Mouse (Mus musculus) liver, embryonic 14.5 days (tissue): Measurements from ENCODE around the gene Olfr1282. TPM values are rescaled to one million over a fixed set of nuclear protein-coding genes. Genes with fewer than 3 reads are reported as not detected.

Experiments
- ATAC-seq: fragments of 200-750 bp; cut with Nextera tagmentation; 2 replicates; pipeline ENCODE4 v1.8.0; 2017; ENCODE audit warnings: moderate number of reproducible peaks, mild to moderate bottlenecking, moderate library complexity; ENCODE audit not compliant: insufficient read depth
- DNase-seq, 3 experiments: peaks; one replicate each; pipeline ENCODE4 v3.0.0-alpha.2; 2012 to 2013; ENCODE audit warnings: low read depth in 3 of 3, low spot score in 3 of 3
- H3K27ac ChIP-seq: fragments of 300-500 bp; sonication (generic); 2 replicates; pipeline ENCODE4 v1.5.1; 2014; ENCODE audit warnings: moderate library complexity, mild to moderate bottlenecking, control low read depth, inconsistent platforms
- H3K27me3 ChIP-seq: fragments of 300-500 bp; sonication (generic); 2 replicates; pipeline ENCODE4 v1.6.1; 2014; ENCODE audit warnings: mild to moderate bottlenecking, low read length, moderate library complexity; ENCODE audit not compliant: control insufficient read depth, insufficient read depth
- H3K36me3 ChIP-seq: fragments of 300-500 bp; sonication (generic); replicated peaks from 2 replicates; pipeline ENCODE4 v1.6.1; 2014; ENCODE audit warnings: low read depth; ENCODE audit not compliant: control insufficient read depth, insufficient read depth
- H3K4me1 ChIP-seq, 2 experiments: fragments of 200-500 bp in 1 of 2; fragments of 300-500 bp in 1 of 2; sonication (generic) in 1 of 2; replicated peaks; 2 replicates each; pipeline ENCODE4 v1.6.1; 2012 to 2014; ENCODE audit warnings: antibody characterized with exemption in 1 of 2, inconsistent platforms in 1 of 2, low read length in 1 of 2; ENCODE audit not compliant: control insufficient read depth in 2 of 2, insufficient read depth in 2 of 2
- H3K4me2 ChIP-seq: fragments of 300-500 bp; sonication (generic); 2 replicates; pipeline ENCODE4 v1.6.1; 2014; ENCODE audit warnings: low read depth, mild to moderate bottlenecking, control low read depth, moderate library complexity
- H3K4me3 ChIP-seq, 2 experiments: fragments of 200-500 bp in 1 of 2; fragments of 300-500 bp in 1 of 2; sonication (generic) in 1 of 2; 2 replicates each; pipeline ENCODE4 v1.5.1; 2012 to 2014; ENCODE audit warnings: low read depth in 2 of 2, low read length in 2 of 2, mild to moderate bottlenecking in 2 of 2, control low read depth in 1 of 2, inconsistent platforms in 1 of 2, moderate library complexity in 1 of 2; ENCODE audit not compliant: insufficient read depth in 1 of 2
- H3K9ac ChIP-seq: fragments of 300-500 bp; sonication (generic); replicated peaks from 2 replicates; pipeline ENCODE4 v1.6.1; 2014; ENCODE audit warnings: mild to moderate bottlenecking, control low read depth, moderate library complexity
- H3K9me3 ChIP-seq: fragments of 300-500 bp; sonication (generic); 2 replicates; pipeline ENCODE4 v1.6.1; 2016; ENCODE audit warnings: low read length, mixed read lengths; ENCODE audit not compliant: control insufficient read depth
- CTCF ChIP-seq: IDR thresholded peaks from 2 replicates; pipeline ENCODE4 v1.5.1; 2016; ENCODE audit warnings: antibody characterized with exemption, low read depth, control low read depth
- EP300 ChIP-seq: IDR thresholded peaks from 2 replicates; pipeline ENCODE4 v1.6.1; 2016; ENCODE audit warnings: antibody characterized with exemption, low read depth
- polyA plus RNA-seq, 2 experiments: library from polyadenylated mRNA; depleted of rRNA in 1 of 2; stranded (reverse) in 1 of 2; unstranded in 1 of 2; fragments of >200 nt; fragmentation: Nextera tagmentation in 1 of 2; extraction: Ambion mirVana in 1 of 2; gene quantifications; 2 replicates each; pipeline versions ENCODE4 v1.2.1 to v1.2.3; 2012 to 2014

The Olfr1282 gene
- polyA plus RNA-seq, 2 experiments = not detected

DNA sequence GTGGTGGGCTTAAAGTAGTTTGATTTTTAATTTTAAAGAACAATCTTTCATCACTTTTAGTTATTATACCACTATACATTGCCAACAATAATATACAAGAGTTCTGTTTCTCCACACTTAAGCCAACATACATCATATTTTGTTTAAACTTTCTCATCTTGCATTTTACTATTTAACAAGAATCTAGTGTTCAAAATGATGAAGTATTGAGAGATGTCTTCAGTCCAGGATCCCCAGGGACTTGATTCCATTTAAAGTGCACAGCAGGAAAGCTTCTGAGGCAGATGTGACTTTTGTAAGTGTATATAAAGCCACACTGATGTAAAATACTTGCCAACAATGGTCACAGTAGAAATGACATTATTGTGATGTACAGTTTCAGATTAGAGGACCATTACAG, 22.2 kb downstream of the Olfr1282 start, which contains the start of gene Olfr1280:
Gene Olfr1280 (plus strand): TSS at position 301 of the 400 bp plus-strand sequence.
- H3K4me3 ChIP-seq = no peak within 1 kb of the TSS
- no peak within 1 kb of the TSS for H3K9ac ChIP-seq
- H3K36me3 ChIP-seq = no peaks in the 10 kb centered on the region
- H3K4me2 ChIP-seq = no peak within 1 kb of the TSS
- DNase-seq (no peak), ATAC-seq (no peak)
- no peaks in the 10 kb centered on the region for H3K9me3 ChIP-seq
- no peak for TF ChIP-seq EP300
- no peak for TF ChIP-seq CTCF
- H3K27me3 ChIP-seq = no peaks in the 10 kb centered on the region
- no peak within 1 kb of the TSS for H3K27ac ChIP-seq
- H3K4me1 ChIP-seq = no peaks in the 10 kb centered on the region

DNA sequence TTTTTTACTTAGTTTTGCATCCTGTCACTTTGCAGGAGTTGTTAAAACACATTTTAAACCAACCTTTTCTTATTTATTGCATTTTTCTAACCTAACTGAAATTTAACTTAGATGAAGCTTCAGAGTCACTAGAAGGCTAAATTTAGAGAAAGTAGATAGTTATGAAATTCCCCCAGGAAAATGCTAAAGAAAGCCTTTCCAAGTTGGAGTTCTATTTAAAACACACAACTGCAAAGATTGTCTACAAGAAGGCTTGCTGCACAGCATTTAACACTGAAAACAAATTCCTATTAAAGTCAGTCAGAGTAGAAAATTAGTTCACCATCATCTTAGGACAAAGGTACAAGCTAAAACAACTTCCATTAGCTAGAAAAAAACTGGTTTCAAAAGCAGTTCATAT, 35.5 kb downstream of the Olfr1282 start, which contains the start of gene Olfr1279:
Gene Olfr1279 (plus strand): TSS at position 262 of the 400 bp plus-strand sequence.
- Histone ChIP-seq H3K9me3 (no peaks in the 10 kb centered on the region), H3K4me2 (no peak within 1 kb of the TSS), H3K4me3 (no peak within 1 kb of the TSS), H3K4me1 (no peaks in the 10 kb centered on the region), H3K36me3 (no peaks in the 10 kb centered on the region), H3K27me3 (no peaks in the 10 kb centered on the region), H3K27ac (no peak within 1 kb of the TSS), H3K9ac (no peak within 1 kb of the TSS)
- no peak for DNase-seq
- TF ChIP-seq CTCF = no peak
- no peak for TF ChIP-seq EP300
- no peak for ATAC-seq

DNA sequence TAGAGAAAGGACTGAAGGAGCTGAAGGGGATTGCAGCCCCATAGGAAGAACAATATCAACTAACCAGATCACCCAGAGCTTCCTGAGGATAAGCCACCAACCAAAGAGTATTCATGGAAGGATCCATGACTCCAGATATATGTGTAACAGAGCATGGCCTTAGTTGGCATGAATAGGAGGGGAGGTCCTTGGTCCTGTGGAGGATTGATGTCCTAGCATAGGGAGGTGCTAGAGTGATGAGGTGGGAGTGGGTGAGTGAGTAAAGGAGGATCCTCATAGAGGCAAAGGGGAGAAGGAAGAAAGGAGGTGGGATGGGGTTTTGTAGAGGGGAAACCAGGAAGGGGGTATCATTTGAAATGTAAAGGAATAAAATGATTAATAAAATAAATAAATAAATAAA, 37.3 kb downstream of the Olfr1282 start:
- ATAC-seq = no peak
- Histone ChIP-seq H3K4me2 (no peak overlapping the region), H3K4me1 (no peaks in the 10 kb centered on the region), H3K27me3 (no peaks in the 10 kb centered on the region), H3K9ac (no peak overlapping the region), H3K4me3 (no peak overlapping the region), H3K27ac (no peak overlapping the region), H3K36me3 (no peaks in the 10 kb centered on the region), H3K9me3 (no peaks in the 10 kb centered on the region)
- TF ChIP-seq EP300 = no peak
- TF ChIP-seq CTCF = no peak
- no peak for DNase-seq

DNA sequence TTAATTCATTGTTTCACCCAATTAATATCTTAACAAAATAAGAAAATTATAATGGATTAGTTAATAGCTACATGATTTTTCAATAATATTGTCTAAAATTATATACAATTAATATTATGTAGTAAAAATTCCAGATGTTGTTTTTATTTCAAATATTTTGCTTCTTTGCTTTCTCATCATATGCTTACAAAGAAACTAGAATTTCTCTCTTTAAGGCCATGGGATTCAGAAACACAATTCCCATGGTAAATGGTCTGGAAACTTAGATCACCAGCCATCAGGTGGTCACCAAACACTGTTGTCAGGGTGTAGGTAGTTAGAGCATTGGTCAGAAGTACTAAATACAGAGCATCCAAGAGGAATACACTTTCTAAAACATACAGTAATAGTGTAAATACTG, 46.0 kb downstream of the Olfr1282 start, which contains the start of gene Olfr1278:
Gene Olfr1278 (plus strand): TSS at position 301 of the 400 bp plus-strand sequence.
- DNase-seq (no peak), ATAC-seq (no peak)
- Histone ChIP-seq H3K4me1 (no peaks in the 10 kb centered on the region), H3K4me2 (no peak within 1 kb of the TSS), H3K27ac (no peak within 1 kb of the TSS), H3K9ac (no peak within 1 kb of the TSS), H3K36me3 (no peaks in the 10 kb centered on the region), H3K4me3 (no peak within 1 kb of the TSS), H3K27me3 (no peaks in the 10 kb centered on the region), H3K9me3 (no peaks in the 10 kb centered on the region)
- TF ChIP-seq EP300 = no peak
- no peak for TF ChIP-seq CTCF

Other genes starting within 250 kb of the Olfr1282 start
- not detected in 2 replicates for gene Gm13941, start 230.1 kb downstream of the Olfr1282 start, polyA plus RNA-seq (2012; rRNA removed)
- gene Gm13941, start 230.1 kb downstream of the Olfr1282 start, polyA plus RNA-seq (2014; fragmentation: Nextera tagmentation; extraction: Ambion mirVana) = not detected in 2 replicates
- not detected in 2 replicates for gene Gm15130, start 183.1 kb downstream of the Olfr1282 start, polyA plus RNA-seq (2012; rRNA removed)
- not detected in 2 replicates for gene Gm15130, start 183.1 kb downstream of the Olfr1282 start, polyA plus RNA-seq (2014; fragmentation: Nextera tagmentation; extraction: Ambion mirVana)
- not detected in 2 replicates for gene 4930430A15Rik, start 106.5 kb downstream of the Olfr1282 start, polyA plus RNA-seq (2012; rRNA removed)
- not detected in 2 replicates for gene 4930430A15Rik, start 106.5 kb downstream of the Olfr1282 start, polyA plus RNA-seq (2014; fragmentation: Nextera tagmentation; extraction: Ambion mirVana)
- not detected in 2 replicates for gene Olfr1275, start 100.8 kb downstream of the Olfr1282 start, polyA plus RNA-seq (2012; rRNA removed)
- not detected in 2 replicates for gene Olfr1275, start 100.8 kb downstream of the Olfr1282 start, polyA plus RNA-seq (2014; fragmentation: Nextera tagmentation; extraction: Ambion mirVana)
- not detected in 2 replicates for gene Olfr1276, start 81.6 kb downstream of the Olfr1282 start, polyA plus RNA-seq (2012; rRNA removed)
- not detected in 2 replicates for gene Olfr1276, start 81.6 kb downstream of the Olfr1282 start, polyA plus RNA-seq (2014; fragmentation: Nextera tagmentation; extraction: Ambion mirVana)
- not detected in 2 replicates for gene Olfr1277, start 62.0 kb downstream of the Olfr1282 start, polyA plus RNA-seq (2012; rRNA removed)
- not detected in 2 replicates for gene Olfr1277, start 62.0 kb downstream of the Olfr1282 start, polyA plus RNA-seq (2014; fragmentation: Nextera tagmentation; extraction: Ambion mirVana)
- not detected in 2 replicates for gene Olfr1278, start 45.9 kb downstream of the Olfr1282 start, polyA plus RNA-seq (2012; rRNA removed)
- gene Olfr1278, start 45.9 kb downstream of the Olfr1282 start, polyA plus RNA-seq (2014; fragmentation: Nextera tagmentation; extraction: Ambion mirVana) = not detected in 2 replicates
- not detected in 2 replicates for gene Olfr1279, start 35.4 kb downstream of the Olfr1282 start, polyA plus RNA-seq (2012; rRNA removed)
- not detected in 2 replicates for gene Olfr1279, start 35.4 kb downstream of the Olfr1282 start, polyA plus RNA-seq (2014; fragmentation: Nextera tagmentation; extraction: Ambion mirVana)
- gene Olfr1280, start 22.1 kb downstream of the Olfr1282 start, polyA plus RNA-seq (2012; rRNA removed) = not detected in 2 replicates
- gene Olfr1280, start 22.1 kb downstream of the Olfr1282 start, polyA plus RNA-seq (2014; fragmentation: Nextera tagmentation; extraction: Ambion mirVana) = not detected in 2 replicates
- not detected in 2 replicates for gene Olfr1281, start 9.6 kb downstream of the Olfr1282 start, polyA plus RNA-seq (2012; rRNA removed)
- gene Olfr1281, start 9.6 kb downstream of the Olfr1282 start, polyA plus RNA-seq (2014; fragmentation: Nextera tagmentation; extraction: Ambion mirVana) = not detected in 2 replicates
- not detected in 2 replicates for gene Olfr1283, start 30.7 kb upstream of the Olfr1282 start, polyA plus RNA-seq (2012; rRNA removed)
- gene Olfr1283, start 30.7 kb upstream of the Olfr1282 start, polyA plus RNA-seq (2014; fragmentation: Nextera tagmentation; extraction: Ambion mirVana) = not detected in 2 replicates
- not detected in 2 replicates for gene Olfr1284, start 39.4 kb upstream of the Olfr1282 start, polyA plus RNA-seq (2012; rRNA removed)
- not detected in 2 replicates for gene Olfr1284, start 39.4 kb upstream of the Olfr1282 start, polyA plus RNA-seq (2014; fragmentation: Nextera tagmentation; extraction: Ambion mirVana)
- gene Olfr1286, start 87.0 kb upstream of the Olfr1282 start, polyA plus RNA-seq (2012; rRNA removed) = not detected in 2 replicates
- gene Olfr1286, start 87.0 kb upstream of the Olfr1282 start, polyA plus RNA-seq (2014; fragmentation: Nextera tagmentation; extraction: Ambion mirVana) = not detected in 2 replicates
- not detected in 2 replicates for gene Olfr1287, start 113.1 kb upstream of the Olfr1282 start, polyA plus RNA-seq (2012; rRNA removed)
- not detected in 2 replicates for gene Olfr1287, start 113.1 kb upstream of the Olfr1282 start, polyA plus RNA-seq (2014; fragmentation: Nextera tagmentation; extraction: Ambion mirVana)
- not detected in 2 replicates for gene Olfr1288, start 138.0 kb upstream of the Olfr1282 start, polyA plus RNA-seq (2012; rRNA removed)
- not detected in 2 replicates for gene Olfr1288, start 138.0 kb upstream of the Olfr1282 start, polyA plus RNA-seq (2014; fragmentation: Nextera tagmentation; extraction: Ambion mirVana)
- gene Olfr1289, start 144.7 kb upstream of the Olfr1282 start, polyA plus RNA-seq (2012; rRNA removed) = not detected in 2 replicates
- not detected in 2 replicates for gene Olfr1289, start 144.7 kb upstream of the Olfr1282 start, polyA plus RNA-seq (2014; fragmentation: Nextera tagmentation; extraction: Ambion mirVana)
- gene Olfr1290, start 157.8 kb upstream of the Olfr1282 start, polyA plus RNA-seq (2012; rRNA removed) = not detected in 2 replicates
- not detected in 2 replicates for gene Olfr1290, start 157.8 kb upstream of the Olfr1282 start, polyA plus RNA-seq (2014; fragmentation: Nextera tagmentation; extraction: Ambion mirVana)
- not detected in 2 replicates for gene Olfr1291-ps1, start 161.1 kb upstream of the Olfr1282 start, polyA plus RNA-seq (2012; rRNA removed)
- not detected in 2 replicates for gene Olfr1291-ps1, start 161.1 kb upstream of the Olfr1282 start, polyA plus RNA-seq (2014; fragmentation: Nextera tagmentation; extraction: Ambion mirVana)
- not detected in 2 replicates for gene Olfr1293-ps, start 189.1 kb upstream of the Olfr1282 start, polyA plus RNA-seq (2012; rRNA removed)
- gene Olfr1293-ps, start 189.1 kb upstream of the Olfr1282 start, polyA plus RNA-seq (2014; fragmentation: Nextera tagmentation; extraction: Ambion mirVana) = not detected in 2 replicates
- gene Olfr1294, start 204.2 kb upstream of the Olfr1282 start, polyA plus RNA-seq (2012; rRNA removed) = not detected in 2 replicates
- gene Olfr1294, start 204.2 kb upstream of the Olfr1282 start, polyA plus RNA-seq (2014; fragmentation: Nextera tagmentation; extraction: Ambion mirVana) = not detected in 2 replicates
- gene Olfr1295, start 233.6 kb upstream of the Olfr1282 start, polyA plus RNA-seq (2012; rRNA removed) = not detected in 2 replicates
- gene Olfr1295, start 233.6 kb upstream of the Olfr1282 start, polyA plus RNA-seq (2014; fragmentation: Nextera tagmentation; extraction: Ambion mirVana) = not detected in 2 replicates